12 mouse cellular contexts compared by ENCODE assay signal in the genomic region with DNA sequence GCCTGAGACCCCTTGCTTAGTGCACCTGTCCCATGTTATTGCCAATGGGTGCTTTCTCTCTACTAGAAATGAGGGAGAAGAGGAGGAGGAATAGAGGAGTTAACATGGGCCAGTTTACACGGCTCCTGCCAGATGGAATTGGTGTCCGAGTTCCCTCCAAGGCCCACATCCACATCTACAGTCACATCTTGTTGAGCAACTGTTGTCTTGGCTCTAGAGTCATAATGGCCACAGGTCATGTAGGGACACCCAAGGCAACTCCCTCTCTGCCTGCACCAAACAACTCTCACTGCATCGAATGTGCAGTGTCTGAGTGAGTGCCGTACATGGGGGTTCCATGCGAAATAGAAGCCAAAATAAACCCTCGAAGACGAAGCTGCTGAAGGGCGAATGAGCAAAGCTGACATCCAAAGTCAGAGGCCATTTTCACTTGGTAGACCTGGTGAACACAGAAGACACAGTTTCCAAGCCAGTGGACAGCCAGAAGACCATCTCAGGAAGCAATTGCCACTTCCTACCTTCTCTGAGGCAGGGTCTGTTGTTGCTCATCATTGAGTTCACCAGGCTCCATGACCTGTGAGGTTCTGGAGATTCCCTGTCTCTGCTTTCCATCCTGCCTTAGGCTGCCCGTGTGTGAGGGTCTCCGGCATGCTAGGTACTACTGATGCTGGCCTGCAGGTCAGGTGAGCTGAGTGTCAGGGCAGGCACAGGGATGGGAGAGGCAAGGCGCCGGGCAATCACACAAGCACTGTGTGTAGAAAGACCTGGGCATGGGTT.
"Had no signal": no experiment of that assay in that cellular context is flagged by ENCODE, and none has a peak within 500 bp of the region (broad histone marks: within the 10 kb centered on the region; RNA-seq: fewer than 3 reads in every experiment).

No protein-coding gene starts in this region.

- H3K4me2 ChIP-seq: liver, embryonic 11.5 days; liver, embryonic 15.5 days; lung, embryonic 14.5 days; midbrain, embryonic 13.5 days had no signal

- H3K27ac ChIP-seq: left cerebral cortex, adult 2 months; liver, embryonic 15.5 days; macrophage; midbrain, embryonic 13.5 days; stomach, postnatal 0 days had no signal

- DNase-seq: lung, embryonic 14.5 days; lung, postnatal 10 days; right cerebral cortex, postnatal 25 days; thymus, postnatal 4 days had no signal

- H3K36me3 ChIP-seq: limb, embryonic 10.5 days; liver, embryonic 15.5 days; midbrain, embryonic 13.5 days had no signal

- H3K9ac ChIP-seq: liver, embryonic 15.5 days; lung, embryonic 14.5 days; midbrain, embryonic 13.5 days had no signal

- H3K4me1 ChIP-seq: liver, embryonic 15.5 days; megakaryocyte, embryonic 14.5 days; midbrain, embryonic 13.5 days had no signal

- ATAC-seq: midbrain, embryonic 13.5 days had no signal

- H3K27me3 ChIP-seq: liver, embryonic 15.5 days; midbrain, embryonic 13.5 days had no signal

- H3K4me3 ChIP-seq: left cerebral cortex, adult 2 months; limb, embryonic 10.5 days; liver, embryonic 15.5 days; megakaryocyte, embryonic 14.5 days; midbrain, embryonic 13.5 days had no signal

- H3K9me3 ChIP-seq: limb, embryonic 10.5 days; liver, embryonic 15.5 days; megakaryocyte, embryonic 14.5 days; midbrain, embryonic 13.5 days had no signal
